Mouse (Mus musculus) heart, postnatal 0 days (tissue): ENCODE data around the gene Ccl27a.
"Not testable (repeated sequence)": the region's sequence is repeated elsewhere in the genome, so short reads cannot be mapped to it uniquely, and the experiment has no call there.

Experiments used
- CTCF ChIP-seq: IDR thresholded peaks from 2 replicates; pipeline ENCODE4 v1.5.1; 2016; ENCODE audit warnings: antibody characterized with exemption, control low read depth, low read depth
- EP300 ChIP-seq: IDR thresholded peaks from 2 replicates; pipeline ENCODE4 v1.6.1; 2016; ENCODE audit warnings: antibody characterized with exemption, low read depth

GRCm38 (mm10) chr4:41774002-41774401 lies at the start of gene Ccl27a:
- not testable (repeated sequence) for TF ChIP-seq EP300, CTCF
